Mouse (Mus musculus) lung, postnatal 0 days (tissue): Measurements from ENCODE around the gene Dgkz. TPM values are rescaled to one million over a fixed set of nuclear protein-coding genes. Genes with fewer than 3 reads are reported as not detected.
A peak's percentile ranks its signal among the peaks of the same experiment; 100 is the strongest.

Source experiments
- ATAC-seq: fragments of 200-750 bp; cut with Nextera tagmentation; 2 replicates; pipeline ENCODE4 v1.8.0; 2017; ENCODE audit warnings: moderate library complexity
- DNase-seq: peaks from one replicate; pipeline ENCODE4 v3.0.0-alpha.2; 2016; ENCODE audit warnings: low spot score
- H3K27ac ChIP-seq: fragments of 300-500 bp; sonication (generic); 2 replicates; pipeline ENCODE4 v1.5.1; 2014; ENCODE audit warnings: antibody characterized with exemption, mild to moderate bottlenecking, low read length, mixed read lengths
- H3K27me3 ChIP-seq: fragments of 300-500 bp; sonication (generic); replicated peaks from 2 replicates; pipeline ENCODE4 v1.6.1; 2014; ENCODE audit warnings: low read length, mixed read lengths; ENCODE audit not compliant: insufficient read depth
- H3K36me3 ChIP-seq: fragments of 300-500 bp; sonication (generic); 2 replicates; pipeline ENCODE4 v1.6.1; 2014; ENCODE audit warnings: low read length, mixed read lengths; ENCODE audit not compliant: insufficient read depth
- H3K4me1 ChIP-seq: fragments of 300-500 bp; sonication (generic); 2 replicates; pipeline ENCODE4 v1.6.1; 2014; ENCODE audit warnings: antibody characterized with exemption, low read depth, low read length, mixed read lengths; ENCODE audit not compliant: insufficient read depth
- H3K4me2 ChIP-seq: fragments of 300-500 bp; sonication (generic); replicated peaks from 2 replicates; pipeline ENCODE4 v1.6.1; 2014; ENCODE audit warnings: low read depth, mild to moderate bottlenecking, low read length, moderate library complexity, mixed read lengths
- H3K4me3 ChIP-seq: fragments of 300-500 bp; sonication (generic); 2 replicates; pipeline ENCODE4 v1.5.1; 2014; ENCODE audit warnings: low read depth, low read length
- H3K9ac ChIP-seq: fragments of 300-500 bp; sonication (generic); replicated peaks from 2 replicates; pipeline ENCODE4 v1.6.1; 2014; ENCODE audit warnings: low read depth, mild to moderate bottlenecking
- H3K9me3 ChIP-seq: fragments of 300-500 bp; sonication (generic); 2 replicates; pipeline ENCODE4 v1.6.1; 2016; ENCODE audit warnings: low read length, mixed read lengths
- CTCF ChIP-seq: IDR thresholded peaks from 2 replicates; pipeline ENCODE4 v1.5.1; 2016; ENCODE audit warnings: antibody characterized with exemption, mild to moderate bottlenecking
- EP300 ChIP-seq: IDR thresholded peaks from 2 replicates; pipeline ENCODE4 v1.6.1; 2016; ENCODE audit warnings: antibody characterized with exemption, mild to moderate bottlenecking, control low read depth
- WGBS: fragments of 180-500 bp; shearing (Covaris S2); extraction: QIAGEN DNeasy Blood & Tissue Kit; methylation state at CpG from one replicate; pipeline ENCODE4 v1.1.7; 2014; 5-methylcytosine and 5-hydroxymethylcytosine counted together
- polyA plus RNA-seq: library from polyadenylated mRNA; unstranded; fragments of >200 nt; fragmentation: Nextera tagmentation; extraction: Ambion mirVana; gene quantifications from 2 replicates; pipeline ENCODE4 v1.2.1, GENCODE M21; 2015

Gene Dgkz
- polyA plus RNA-seq, 1 experiment from 2014 or later, result 50.7 TPM

- DNase-seq, result no peak
- H3K9me3 ChIP-seq, result no peaks in the 10 kb centered on the region
- no peak overlapping the region for H3K4me2 ChIP-seq
- no peak overlapping the region for H3K4me3 ChIP-seq
- H3K27ac ChIP-seq, result no peak overlapping the region
- no peaks in the 10 kb centered on the region for H3K27me3 ChIP-seq
- H3K36me3 ChIP-seq, result no peaks in the 10 kb centered on the region
- H3K9ac ChIP-seq, result no peak overlapping the region
- TF ChIP-seq CTCF (no peak), EP300 (no peak)
- 70% methylated on average over 16 of the region's 16 CpGs for WGBS
- no peaks in the 10 kb centered on the region for H3K4me1 ChIP-seq
- ATAC-seq, result no peak
Measured at GRCm38 (mm10) chr2:91997905-91998608, 22.4 kb upstream of the Dgkz start.

- Histone ChIP-seq H3K27ac (no peak overlapping the region), H3K27me3 (no peaks in the 10 kb centered on the region), H3K4me1 (no peaks in the 10 kb centered on the region), H3K9ac (no peak overlapping the region), H3K36me3 (no peaks in the 10 kb centered on the region), H3K9me3 (no peaks in the 10 kb centered on the region), H3K4me3 (no peak overlapping the region), H3K4me2 (no peak overlapping the region)
- WGBS, result 46% methylated on average over 5 of the region's 5 CpGs
- DNase-seq (no peak), ATAC-seq (peak; percentile 26; the same call in 1 of the 2 replicates)
- TF ChIP-seq EP300 (no peak), CTCF (no peak)
Measured at GRCm38 (mm10) chr2:91996006-91996405, 20.3 kb upstream of the Dgkz start.

GRCm38 (mm10) chr2:91993409-91993808, 17.7 kb upstream of the Dgkz start:
- no peak overlapping the region for H3K4me3 ChIP-seq
- H3K4me1 ChIP-seq, result no peaks in the 10 kb centered on the region
- H3K4me2 ChIP-seq, result no peak overlapping the region
- H3K9ac ChIP-seq, result no peak overlapping the region
- DNase-seq (no peak), ATAC-seq (no peak)
- TF ChIP-seq EP300 (no peak), CTCF (no peak)
- WGBS, result 71% methylated on average over 3 of the region's 3 CpGs
- H3K27me3 ChIP-seq, result no peaks in the 10 kb centered on the region
- H3K9me3 ChIP-seq, result no peaks in the 10 kb centered on the region
- H3K36me3 ChIP-seq, result no peaks in the 10 kb centered on the region
- no peak overlapping the region for H3K27ac ChIP-seq

- H3K27ac ChIP-seq, result no peak overlapping the region
- no peaks in the 10 kb centered on the region for H3K27me3 ChIP-seq
- DNase-seq, result no peak
- no peaks in the 10 kb centered on the region for H3K9me3 ChIP-seq
- peak; percentile 58 for TF ChIP-seq CTCF
- TF ChIP-seq EP300, result no peak
- H3K36me3 ChIP-seq, result no peaks in the 10 kb centered on the region
- H3K4me2 ChIP-seq, result no peak overlapping the region
- ATAC-seq, result no peak
- no peak overlapping the region for H3K4me3 ChIP-seq
- H3K4me1 ChIP-seq, result no peaks in the 10 kb centered on the region
- H3K9ac ChIP-seq, result no peak overlapping the region
Measured at GRCm38 (mm10) chr2:91989750-91990149, 14.1 kb upstream of the Dgkz start.

GRCm38 (mm10) chr2:91987542-91987941, 11.9 kb upstream of the Dgkz start:
- Histone ChIP-seq H3K4me1 (no peaks in the 10 kb centered on the region), H3K27me3 (no peaks in the 10 kb centered on the region), H3K36me3 (no peaks in the 10 kb centered on the region), H3K27ac (no peak overlapping the region), H3K9me3 (no peaks in the 10 kb centered on the region), H3K4me3 (no peak overlapping the region), H3K4me2 (no peak overlapping the region), H3K9ac (no peak overlapping the region)
- 4% methylated on average over 3 of the region's 3 CpGs for WGBS
- ATAC-seq (no peak), DNase-seq (peak; percentile 92)
- TF ChIP-seq CTCF (peak; percentile 93), EP300 (no peak)

GRCm38 (mm10) chr2:91986071-91986470, 10.4 kb upstream of the Dgkz start:
- Histone ChIP-seq H3K27ac (no peak overlapping the region), H3K4me2 (no peak overlapping the region), H3K9ac (no peak overlapping the region), H3K4me1 (no peaks in the 10 kb centered on the region), H3K4me3 (no peak overlapping the region), H3K9me3 (no peaks in the 10 kb centered on the region), H3K36me3 (no peaks in the 10 kb centered on the region), H3K27me3 (no peaks in the 10 kb centered on the region)
- 18% methylated on average over 5 of the region's 5 CpGs for WGBS
- DNase-seq, result peak; percentile 62
- ATAC-seq, result peak; percentile 27; the same call in 1 of the 2 replicates
- TF ChIP-seq EP300 (no peak), CTCF (peak; percentile 65)
